Comparison of ENCODE assay signal across 8 mouse cellular contexts in the genomic region with DNA sequence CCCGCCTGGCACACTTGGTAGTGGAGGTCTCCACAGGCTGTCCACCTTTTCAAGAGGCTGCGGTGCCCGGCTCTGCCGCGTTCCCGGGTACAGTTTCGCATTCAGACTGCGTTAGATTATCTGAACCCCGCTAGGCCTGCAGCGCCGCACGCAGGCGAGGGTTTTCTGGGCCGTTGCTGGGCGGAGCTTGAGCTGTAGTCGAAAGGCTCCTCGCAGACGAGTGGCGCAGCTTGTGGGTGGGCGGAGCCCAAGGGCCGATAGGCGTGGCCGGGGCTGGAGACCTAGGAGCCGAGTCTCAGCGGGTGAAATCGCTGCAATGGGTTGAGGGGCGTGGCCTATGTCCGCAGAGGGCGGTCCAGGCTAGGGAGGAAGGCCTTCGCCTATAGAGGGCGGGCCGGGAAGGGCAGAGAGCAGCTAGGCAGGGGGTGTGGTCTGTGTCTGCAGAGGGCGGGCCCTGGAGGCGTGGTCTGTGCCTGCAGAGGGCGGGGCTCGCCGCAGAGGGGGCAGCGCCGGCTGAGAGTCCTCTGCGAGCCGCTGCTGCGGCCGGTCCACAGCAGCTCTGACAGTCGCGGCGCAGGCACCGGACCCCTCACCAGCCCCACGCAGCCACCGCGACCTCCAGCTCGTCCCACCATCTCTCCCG. TPM values are rescaled to one million over a fixed set of nuclear protein-coding genes. Genes with fewer than 3 reads are reported as not detected.
DNase-seq lines count a peak whose midpoint lies in the region; ATAC-seq and TF ChIP-seq lines count a peak whose summit lies in the region.

No protein-coding gene starts in this region.

- POLR2A ChIA-PET in Patski (lab: Charles Lee) = interaction anchor here (0.7 to 2.2 kb wide), 2 partner anchors 39 to 61 kb away, joined by 3 to 8 read pairs; no protein-coding TSS in a partner anchor

- H3K9ac ChIP-seq in hindbrain, embryonic 13.5 days = peak overlapping the region; percentile 92

- DNase-seq in Patski (ENCODE audit: low read depth, low spot score) = peak; percentile 96
- peak; percentile 99 for DNase-seq in cerebellum, postnatal 14 days
- peak; percentile 96 to 97 for DNase-seq in frontal cortex, postnatal 14 days (ENCODE audit: low spot score in 2 of 2)
- peak; percentile 87 to 96 for DNase-seq in layer of hippocampus, postnatal 25 days (ENCODE audit: extremely low spot score in 1 of 2, low spot score in 1 of 2)
- DNase-seq in lung, postnatal 25 days (ENCODE audit: low spot score) = peak; percentile 100
- DNase-seq in retina, embryonic 14.5 days (ENCODE audit: low spot score) = peak; percentile 100
- DNase-seq in thymus, postnatal 4 days = peak; percentile 99

- TF ChIP-seq CTCF in Patski (IDR thresholded peaks at IDR 0.05) = no peak

- H3K4me1 ChIP-seq in hindbrain, embryonic 13.5 days (replicated peaks) = peaks cover 45% of the 10 kb centered on the region

- ATAC-seq in Patski = peak; percentile 83
- peak; percentile 96 for ATAC-seq in hindbrain, embryonic 13.5 days (ENCODE audit: low FRiP score)

- CTCF ChIA-PET in Patski (lab: Charles Lee) = interaction anchor here (0.6 to 3.1 kb wide), 15 partner anchors 9 to 121 kb away, joined by 3 to 15 read pairs (median 3); a partner anchor contains a TSS

- no peaks in the 10 kb centered on the region for H3K36me3 ChIP-seq in hindbrain, embryonic 13.5 days

- peak overlapping the region; percentile 83 for H3K4me3 ChIP-seq in hindbrain, embryonic 13.5 days

- in situ Hi-C loops in Patski (cut with MboI; ENCODE audit: low pct_unique_long_range_greater_than_20kb) = no loop called here

- no peaks in the 10 kb centered on the region for H3K9me3 ChIP-seq in hindbrain, embryonic 13.5 days

- no peaks in the 10 kb centered on the region for H3K27me3 ChIP-seq in Patski
- H3K27me3 ChIP-seq in hindbrain, embryonic 13.5 days = peaks cover 8% of the 10 kb centered on the region

- H3K27ac ChIP-seq in hindbrain, embryonic 13.5 days = peak overlapping the region; percentile 90

- WGBS in hindbrain, embryonic 13.5 days = under 1% methylated on average over 43 of the region's 52 CpGs

- H3K4me2 ChIP-seq in hindbrain, embryonic 13.5 days = peak overlapping the region; percentile 91

RNA-seq across cellular contexts. Expression of a gene that starts 28.7 kb away (rescaled TPM):
- polyA plus RNA-seq in Patski (2021) = not detected
- polyA plus RNA-seq in hindbrain, embryonic 13.5 days (2015; fragmentation: Nextera tagmentation; extraction: Ambion mirVana) = not detected in 2 replicates
- total RNA-seq in layer of hippocampus, postnatal 25 days (2021) = not detected

RNA-seq across cellular contexts. Expression of a gene that starts 43.9 kb away (rescaled TPM):
- 15.5 TPM for polyA plus RNA-seq in Patski (2021)
- 4.4 and 4.7 TPM in 2 replicates for polyA plus RNA-seq in hindbrain, embryonic 13.5 days (2015; fragmentation: Nextera tagmentation; extraction: Ambion mirVana)
- 10 to 100 TPM; 15.3 to 16.3 TPM for total RNA-seq in layer of hippocampus, postnatal 25 days (2021)

RNA-seq across cellular contexts. Expression of a gene that starts 48.4 kb away (rescaled TPM):
- 34.4 TPM for polyA plus RNA-seq in Patski (2021)
- polyA plus RNA-seq in hindbrain, embryonic 13.5 days (2015; fragmentation: Nextera tagmentation; extraction: Ambion mirVana) = 21.8 and 22.2 TPM in 2 replicates
- total RNA-seq in layer of hippocampus, postnatal 25 days (2021) = 10 to 100 TPM; 18.0 to 20.2 TPM

Comparison
In these comparisons a context has a peak if more than half of its experiments do, and no peak if none do; other contexts are left out.
1. Peak in every context shown above with its lines: DNase-seq, ATAC-seq, H3K4me3 ChIP-seq and H3K27ac ChIP-seq.